Comparison of ENCODE assay signal across 33 mouse cellular contexts in genomic region chr3:55078233-55078632, GRCm38 (mm10). TPM values are rescaled to one million over a fixed set of nuclear protein-coding genes. Genes with fewer than 3 reads are reported as not detected.
DNase-seq lines count a peak whose midpoint lies in the region; ATAC-seq and TF ChIP-seq lines count a peak whose summit lies in the region.
"Had no signal": no experiment of that assay in that cellular context is flagged by ENCODE, and none has a peak within 500 bp of the region (broad histone marks: within the 10 kb centered on the region; RNA-seq: fewer than 3 reads in every experiment).

No protein-coding gene starts in this region.

- H3K9me3 ChIP-seq in limb, embryonic 12.5 days = no peaks in the 10 kb centered on the region
- H3K9me3 ChIP-seq in limb, embryonic 10.5 days (replicated peaks) = no peaks in the 10 kb centered on the region
- H3K9me3 ChIP-seq in hindbrain, postnatal 0 days (ENCODE audit: low read length) = no peaks in the 10 kb centered on the region
- no peaks in the 10 kb centered on the region for H3K9me3 ChIP-seq in neural tube, embryonic 12.5 days
- H3K9me3 ChIP-seq: embryonic facial prominence, embryonic 12.5 days; forebrain, embryonic 13.5 days; hindbrain, embryonic 15.5 days; liver, embryonic 12.5 days; stomach, embryonic 15.5 days had no signal

- H3K27ac ChIP-seq in limb, embryonic 12.5 days = peak overlapping the region; percentile 53; the same call in 1 of the 2 replicates
- H3K27ac ChIP-seq in limb, embryonic 10.5 days = no peak overlapping the region
- no peak overlapping the region for H3K27ac ChIP-seq in hindbrain, postnatal 0 days
- peak overlapping the region; percentile 50; the same call in 1 of the 2 replicates for H3K27ac ChIP-seq in neural tube, embryonic 12.5 days
- H3K27ac ChIP-seq in cerebellum, adult 2 months (ENCODE audit: insufficient read depth, low read length) = no peak overlapping the region
- H3K27ac ChIP-seq: embryonic facial prominence, embryonic 12.5 days; forebrain, embryonic 13.5 days; hindbrain, embryonic 15.5 days; left cerebral cortex, adult 2 months; liver, embryonic 12.5 days; stomach, embryonic 15.5 days had no signal

- ATAC-seq in limb, embryonic 12.5 days (ENCODE audit: insufficient number of reproducible peaks, insufficient read depth, low FRiP score, low TSS enrichment, low read depth) = peak; percentile 56; the same call in 1 of the 2 replicates
- ATAC-seq in hindbrain, postnatal 0 days = peak; percentile 45; the same call in 1 of the 2 replicates
- peak; percentile 87 for ATAC-seq in neural tube, embryonic 12.5 days (ENCODE audit: low FRiP score, low read depth)
- ATAC-seq: forebrain, embryonic 13.5 days; intestine, embryonic 16.5 days; liver, embryonic 12.5 days had no signal

- no peaks in the 10 kb centered on the region for H3K36me3 ChIP-seq in limb, embryonic 12.5 days
- no peaks in the 10 kb centered on the region for H3K36me3 ChIP-seq in limb, embryonic 10.5 days
- H3K36me3 ChIP-seq in hindbrain, postnatal 0 days (ENCODE audit: insufficient read depth, low read length) = no peaks in the 10 kb centered on the region
- H3K36me3 ChIP-seq in neural tube, embryonic 12.5 days = no peaks in the 10 kb centered on the region
- H3K36me3 ChIP-seq: embryonic facial prominence, embryonic 12.5 days; hindbrain, embryonic 15.5 days; liver, embryonic 12.5 days; stomach, embryonic 15.5 days had no signal

- TF ChIP-seq CTCF in hindbrain, postnatal 0 days (IDR thresholded peaks at IDR 0.05; ENCODE audit: low read depth) = no peak
- no peak for TF ChIP-seq CTCF in cerebellum, adult 2 months (IDR thresholded peaks at IDR 0.05; ENCODE audit: borderline replicate concordance, insufficient read depth, low read depth, low read length)

- peaks cover 6% of the 10 kb centered on the region for H3K4me1 ChIP-seq in limb, embryonic 12.5 days (replicated peaks)
- H3K4me1 ChIP-seq in limb, embryonic 10.5 days = no peaks in the 10 kb centered on the region
- 0 out of 2 replicates have a peak, but pooled peaks cover 5% of the 10 kb centered on the region for H3K4me1 ChIP-seq in hindbrain, postnatal 0 days (ENCODE audit: insufficient read depth, low read length)
- H3K4me1 ChIP-seq in neural tube, embryonic 12.5 days = no peaks in the 10 kb centered on the region
- no peaks in the 10 kb centered on the region for H3K4me1 ChIP-seq in cerebellum, adult 2 months (ENCODE audit: control insufficient read depth, insufficient read depth, low read length)
- H3K4me1 ChIP-seq: liver, embryonic 12.5 days; stomach, embryonic 15.5 days had no signal

- H3K9ac ChIP-seq in limb, embryonic 12.5 days (replicated peaks) = no peak overlapping the region
- H3K9ac ChIP-seq in hindbrain, postnatal 0 days (replicated peaks; ENCODE audit: low read length) = no peak overlapping the region
- no peak overlapping the region for H3K9ac ChIP-seq in neural tube, embryonic 12.5 days
- H3K9ac ChIP-seq: embryonic facial prominence, embryonic 12.5 days; forebrain, embryonic 13.5 days; hindbrain, embryonic 15.5 days; liver, embryonic 12.5 days; stomach, embryonic 15.5 days had no signal

- no peak overlapping the region for H3K4me2 ChIP-seq in limb, embryonic 12.5 days
- no peak overlapping the region for H3K4me2 ChIP-seq in hindbrain, postnatal 0 days (ENCODE audit: low read depth, low read length)
- H3K4me2 ChIP-seq in neural tube, embryonic 12.5 days (replicated peaks) = peak overlapping the region; percentile 9; the same call in 1 of the 2 replicates
- H3K4me2 ChIP-seq: embryonic facial prominence, embryonic 12.5 days; forebrain, embryonic 13.5 days; heart, embryonic 11.5 days; hindbrain, embryonic 15.5 days; liver, embryonic 12.5 days; stomach, embryonic 15.5 days had no signal

- 31% methylated on average over 6 of the region's 6 CpGs for WGBS in limb, embryonic 12.5 days
- 74% methylated on average over 6 of the region's 6 CpGs for WGBS in limb, embryonic 10.5 days
- WGBS in hindbrain, postnatal 0 days = 28% methylated on average over 6 of the region's 6 CpGs
- 8% methylated on average over 6 of the region's 6 CpGs for WGBS in neural tube, embryonic 12.5 days
- 47% methylated on average over 6 of the region's 6 CpGs for WGBS in cerebellum, adult 2 months

- peak; percentile 19 for DNase-seq in embryo, embryonic 10 days (ENCODE audit: low spot score)
- no peak for DNase-seq in embryo, embryonic 9.5 days (ENCODE audit: extremely low spot score)
- no peak for DNase-seq in limb, embryonic 10.5 days (ENCODE audit: low spot score)
- DNase-seq in hindbrain, postnatal 0 days (ENCODE audit: low spot score) = no peak
- DNase-seq in gastrocnemius, adult 8-10 months (ENCODE audit: low spot score in 2 of 2) = no peak
- no peak for DNase-seq in cerebellum, adult 2 months
- DNase-seq: adrenal gland, postnatal 14 days; cerebellum, adult 8-10 months; cerebellum, postnatal 36 days; gastrocnemius, postnatal 10 days; kidney, postnatal 4 days; layer of hippocampus, adult 9-11 months; left cerebral cortex, postnatal 4 days; lung, adult 18-20 months; lung, postnatal 10 days; right cerebral cortex, adult 18-20 months; right cerebral cortex, postnatal 4 days; thymus, postnatal 25 days had no signal

- H3K4me3 ChIP-seq in limb, embryonic 12.5 days (replicated peaks) = no peak overlapping the region
- no peak overlapping the region for H3K4me3 ChIP-seq in limb, embryonic 10.5 days
- H3K4me3 ChIP-seq in hindbrain, postnatal 0 days (ENCODE audit: low read length) = no peak overlapping the region
- no peak overlapping the region for H3K4me3 ChIP-seq in neural tube, embryonic 12.5 days
- H3K4me3 ChIP-seq in cerebellum, adult 2 months (replicated peaks; ENCODE audit: insufficient read depth, low read depth, low read length) = no peak overlapping the region
- H3K4me3 ChIP-seq: embryonic facial prominence, embryonic 12.5 days; erythroblast, embryonic 14.5 days; forebrain, embryonic 13.5 days; hindbrain, embryonic 15.5 days; left cerebral cortex, adult 2 months; liver, embryonic 12.5 days; stomach, embryonic 15.5 days had no signal

- no peaks in the 10 kb centered on the region for H3K27me3 ChIP-seq in limb, embryonic 12.5 days
- no peaks in the 10 kb centered on the region for H3K27me3 ChIP-seq in limb, embryonic 10.5 days (ENCODE audit: low read depth, poor library complexity, severe bottlenecking)
- H3K27me3 ChIP-seq in hindbrain, postnatal 0 days (ENCODE audit: insufficient read depth, low read length) = no peaks in the 10 kb centered on the region
- H3K27me3 ChIP-seq in neural tube, embryonic 12.5 days (replicated peaks) = no peaks in the 10 kb centered on the region
- H3K27me3 ChIP-seq in cerebellum, adult 2 months (ENCODE audit: control insufficient read depth, insufficient read depth, low read length) = no peaks in the 10 kb centered on the region
- H3K27me3 ChIP-seq: embryonic facial prominence, embryonic 12.5 days; forebrain, embryonic 13.5 days; hindbrain, embryonic 15.5 days; stomach, embryonic 15.5 days had no signal

- no peak for TF ChIP-seq POLR2A in cerebellum, adult 2 months (IDR thresholded peaks at IDR 0.05; ENCODE audit: borderline replicate concordance, insufficient read depth, low read length)

RNA-seq across cellular contexts. Expression of gene Ccna1, which starts 22.9 kb away (rescaled TPM):
- polyA plus RNA-seq in limb, embryonic 12.5 days (2016; fragmentation: Nextera tagmentation; extraction: Ambion mirVana) = 1.1 and 2.8 TPM in 2 replicates
- polyA plus RNA-seq in limb, embryonic 10.5 days (2016; fragmentation: Nextera tagmentation; extraction: Ambion mirVana) = 0.85 and 2.6 TPM in 2 replicates
- 0.68 and 1.3 TPM in 2 replicates for total RNA-seq in hindbrain, postnatal 0 days (2014; rRNA removed)
- 2.0 and 4.2 TPM in 2 replicates for polyA plus RNA-seq in hindbrain, postnatal 0 days (2015; fragmentation: Nextera tagmentation; extraction: Ambion mirVana)
- polyA plus RNA-seq in neural tube, embryonic 12.5 days (2016; fragmentation: Nextera tagmentation; extraction: Ambion mirVana) = 1.8 and 2.0 TPM in 2 replicates
- total RNA-seq in gastrocnemius, adult 8-10 months (2022) = not detected
- polyA plus RNA-seq in cerebellum, adult 2 months (2012; rRNA removed) = 0.19 and 0.64 TPM in 2 replicates
- total RNA-seq: granulocyte monocyte progenitor cell, adult 5-6 weeks; megakaryocyte progenitor cell, adult 5-6 weeks had no signal
- polyA plus RNA-seq: erythroblast, embryonic 14.5 days had no signal

RNA-seq across cellular contexts. Expression of gene Spg20, which starts 33.7 kb away (rescaled TPM):
- 93.8 and 98.5 TPM in 2 replicates for polyA plus RNA-seq in limb, embryonic 12.5 days (2016; fragmentation: Nextera tagmentation; extraction: Ambion mirVana)
- polyA plus RNA-seq in limb, embryonic 10.5 days (2016; fragmentation: Nextera tagmentation; extraction: Ambion mirVana) = 72.5 and 88.5 TPM in 2 replicates
- total RNA-seq in hindbrain, postnatal 0 days (2014; rRNA removed) = 14.8 and 18.4 TPM in 2 replicates
- polyA plus RNA-seq in hindbrain, postnatal 0 days (2015; fragmentation: Nextera tagmentation; extraction: Ambion mirVana) = 10.0 and 10.9 TPM in 2 replicates
- 34.2 and 37.4 TPM in 2 replicates for polyA plus RNA-seq in neural tube, embryonic 12.5 days (2016; fragmentation: Nextera tagmentation; extraction: Ambion mirVana)
- total RNA-seq in gastrocnemius, adult 8-10 months (2022) = 10 to 100 TPM; 24.5 to 33.9 (median 30.1) TPM
- 30.2 and 36.0 TPM in 2 replicates for polyA plus RNA-seq in cerebellum, adult 2 months (2012; rRNA removed)

RNA-seq across cellular contexts. Expression of gene Ccdc169, which starts 58.9 kb away (rescaled TPM):
- polyA plus RNA-seq in limb, embryonic 12.5 days (2016; fragmentation: Nextera tagmentation; extraction: Ambion mirVana) = 0.09 TPM in 2 replicates
- 0.06 and 0.08 TPM in 2 replicates for polyA plus RNA-seq in limb, embryonic 10.5 days (2016; fragmentation: Nextera tagmentation; extraction: Ambion mirVana)
- 0.54 TPM in 1 of 2 replicates, not detected in the other for total RNA-seq in hindbrain, postnatal 0 days (2014; rRNA removed)
- polyA plus RNA-seq in hindbrain, postnatal 0 days (2015; fragmentation: Nextera tagmentation; extraction: Ambion mirVana) = 0.06 TPM in 1 of 2 replicates, not detected in the other
- polyA plus RNA-seq in neural tube, embryonic 12.5 days (2016; fragmentation: Nextera tagmentation; extraction: Ambion mirVana) = not detected in 2 replicates
- not detected for total RNA-seq in gastrocnemius, adult 8-10 months (2022)
- polyA plus RNA-seq in cerebellum, adult 2 months (2012; rRNA removed) = 0.41 and 0.59 TPM in 2 replicates
- total RNA-seq: adrenal gland, postnatal 14 days; megakaryocyte progenitor cell, adult 5-6 weeks had no signal
- polyA plus RNA-seq: erythroblast, embryonic 14.5 days; heart, embryonic 11.5 days; heart, postnatal 0 days; intestine, embryonic 16.5 days; kidney, embryonic 14.5 days; liver, embryonic 12.5 days had no signal

Comparison
In these comparisons a context has a peak if more than half of its experiments do, and no peak if none do; other contexts are left out.
1. H3K27ac ChIP-seq: peak in limb, embryonic 12.5 days (single experiment) and neural tube, embryonic 12.5 days (single experiment); none in limb, embryonic 10.5 days (single experiment), hindbrain, postnatal 0 days (single experiment) and cerebellum, adult 2 months (single experiment).
2. Peak in every context shown above with its lines, with median percentiles within 50 percentile points of each other: ATAC-seq.